Mouse (Mus musculus): ENCODE measurements around the gene Smc1b. TPM values are rescaled to one million over a fixed set of nuclear protein-coding genes. Genes with fewer than 3 reads are reported as not detected.
A peak's percentile ranks its signal among the peaks of the same experiment; 100 is the strongest.

The Smc1b gene
- polyA plus RNA-seq, 1 experiment from 2014 or later: 0.25 TPM

DNA sequence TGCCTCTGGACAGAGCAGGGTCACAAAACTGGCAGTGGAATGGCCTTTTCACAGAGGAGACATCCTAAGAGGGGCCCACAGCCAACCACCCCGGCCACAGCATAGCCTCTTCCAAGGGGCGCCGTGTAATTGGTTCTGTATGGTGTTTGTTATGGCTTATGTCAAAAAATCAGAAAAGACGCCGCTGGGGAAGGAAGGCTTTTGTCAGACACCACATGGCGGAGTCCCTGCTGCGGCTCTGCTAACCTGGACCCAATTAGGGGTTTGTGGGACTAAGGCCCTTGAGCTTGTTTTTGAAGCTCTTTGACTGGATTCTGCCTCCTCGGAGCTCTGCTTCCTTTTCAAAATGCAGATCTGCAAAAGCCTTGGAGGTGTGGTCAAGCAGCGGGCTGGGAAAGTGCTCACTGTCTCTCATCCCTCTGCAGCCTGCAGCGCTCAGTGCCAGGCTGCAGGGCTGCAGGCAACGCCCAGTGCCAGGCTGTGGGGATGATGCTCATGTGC, 34.7 kb upstream of the Smc1b start:
- peak overlapping the region; percentile 47; the same call in 1 of the 2 replicates for H3K9ac ChIP-seq (ENCODE audit: low read depth, low read length)
- peak overlapping the region; percentile 53; the same call in 1 of the 2 replicates for H3K27ac ChIP-seq (ENCODE audit: low read depth, low read length)
- no peaks in the 10 kb centered on the region for H3K27me3 ChIP-seq (replicated peaks; ENCODE audit: control insufficient read depth, insufficient read depth, low read length)
- H3K4me3 ChIP-seq (ENCODE audit: low read length): no peak overlapping the region
- H3K36me3 ChIP-seq (ENCODE audit: control insufficient read depth, insufficient read depth, low read length): no peaks in the 10 kb centered on the region
- peak; percentile 63 for ATAC-seq
- no peaks in the 10 kb centered on the region for H3K9me3 ChIP-seq (ENCODE audit: control insufficient read depth, low read length)
- H3K4me1 ChIP-seq (ENCODE audit: control insufficient read depth, insufficient read depth, low read depth, low read length): peaks cover 11% of the 10 kb centered on the region
- 18% methylated on average over 11 of the region's 11 CpGs for WGBS
- 0 out of 2 replicates have a peak overlapping the region, but pooled peaks have one; percentile 8 for H3K4me2 ChIP-seq (ENCODE audit: low read length)

DNA sequence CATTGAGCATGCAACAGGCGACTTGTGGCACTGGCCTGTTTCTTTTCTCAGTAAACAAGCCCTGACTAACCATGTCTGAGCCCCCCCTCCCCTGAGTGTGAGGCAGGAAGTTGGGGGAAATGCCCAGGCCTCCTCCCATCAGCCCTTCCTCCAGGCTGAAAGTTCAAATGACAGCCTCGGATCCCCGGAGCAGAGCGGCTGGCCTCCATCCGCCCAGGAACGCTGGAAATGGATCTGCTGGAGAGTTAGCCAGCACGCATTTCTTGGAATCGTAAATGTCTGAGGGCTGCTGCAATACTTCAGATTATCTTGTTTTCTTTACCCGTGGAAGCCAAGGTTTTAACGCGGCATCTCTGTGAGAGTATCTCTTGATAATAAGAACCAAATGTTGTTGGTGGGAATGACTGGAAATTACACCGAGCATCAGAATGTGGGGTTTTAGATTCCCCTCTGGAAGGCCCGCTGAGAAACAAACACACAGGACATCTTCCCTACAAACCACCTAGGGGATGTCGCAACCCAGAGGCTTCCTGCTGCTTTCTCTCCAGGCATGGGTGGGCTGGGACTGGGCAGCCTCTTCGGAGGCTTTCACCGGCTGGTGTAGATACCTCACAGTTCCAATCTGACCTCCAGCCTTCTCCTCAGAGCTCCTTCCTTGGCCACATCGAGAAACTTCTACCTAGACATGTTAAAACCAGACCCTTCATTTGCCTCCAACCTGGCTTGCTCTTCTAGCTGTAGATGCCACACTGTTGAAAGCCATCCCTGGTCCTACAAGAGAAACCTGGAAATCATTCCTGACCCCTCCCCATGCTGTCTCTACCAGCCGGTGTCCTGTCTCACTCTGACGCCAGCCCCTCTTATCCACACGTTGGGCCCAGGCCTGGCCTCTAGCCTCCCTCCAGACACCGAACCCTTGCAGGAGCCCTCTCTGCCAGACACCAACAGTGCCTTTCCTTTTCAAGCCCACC, 31.2 kb upstream of the Smc1b start:
- ATAC-seq: no peak
- Histone ChIP-seq H3K27me3 (replicated peaks; ENCODE audit: control insufficient read depth, insufficient read depth, low read length) (no peaks in the 10 kb centered on the region), H3K4me1 (ENCODE audit: control insufficient read depth, insufficient read depth, low read depth, low read length) (peaks cover 11% of the 10 kb centered on the region), H3K4me3 (ENCODE audit: low read length) (no peak overlapping the region), H3K4me2 (ENCODE audit: low read length) (no peak overlapping the region), H3K36me3 (ENCODE audit: control insufficient read depth, insufficient read depth, low read length) (no peaks in the 10 kb centered on the region), H3K27ac (ENCODE audit: low read depth, low read length) (no peak overlapping the region), H3K9me3 (ENCODE audit: control insufficient read depth, low read length) (no peaks in the 10 kb centered on the region), H3K9ac (ENCODE audit: low read depth, low read length) (no peak overlapping the region)
- 73% methylated on average over 21 of the region's 21 CpGs for whole genome bisulfite sequencing

DNA sequence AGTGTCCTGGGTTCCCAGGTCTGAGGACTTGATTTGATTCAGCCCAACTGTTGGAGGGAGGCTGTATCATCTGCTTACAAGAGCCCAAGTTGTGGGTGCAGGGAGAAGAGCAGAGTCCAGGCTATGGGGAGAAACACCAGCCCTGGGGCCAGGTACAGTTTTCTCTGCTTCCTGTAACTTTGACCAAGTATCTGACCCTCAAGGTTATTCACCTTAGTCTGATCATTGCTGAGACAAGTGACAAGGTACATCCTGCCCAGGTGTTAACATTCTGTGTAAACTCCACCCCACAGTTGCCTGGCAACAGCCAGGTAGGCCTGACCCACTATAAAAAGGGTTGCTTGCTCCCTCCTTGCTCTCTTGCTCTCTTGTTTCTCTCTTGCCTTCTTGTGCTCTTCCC, 29.7 kb upstream of the Smc1b start:
- H3K4me2 ChIP-seq (ENCODE audit: low read length): no peak overlapping the region
- peaks cover 3% of the 10 kb centered on the region for H3K4me1 ChIP-seq (ENCODE audit: control insufficient read depth, insufficient read depth, low read depth, low read length)
- no peak overlapping the region for H3K4me3 ChIP-seq (ENCODE audit: low read length)
- H3K9ac ChIP-seq (ENCODE audit: low read depth, low read length): no peak overlapping the region
- H3K27me3 ChIP-seq (replicated peaks; ENCODE audit: control insufficient read depth, insufficient read depth, low read length): no peaks in the 10 kb centered on the region
- no peak overlapping the region for H3K27ac ChIP-seq (ENCODE audit: low read depth, low read length)
- H3K36me3 ChIP-seq (ENCODE audit: control insufficient read depth, insufficient read depth, low read length): no peaks in the 10 kb centered on the region
- no peaks in the 10 kb centered on the region for H3K9me3 ChIP-seq (ENCODE audit: control insufficient read depth, low read length)
- no peak for ATAC-seq

DNA sequence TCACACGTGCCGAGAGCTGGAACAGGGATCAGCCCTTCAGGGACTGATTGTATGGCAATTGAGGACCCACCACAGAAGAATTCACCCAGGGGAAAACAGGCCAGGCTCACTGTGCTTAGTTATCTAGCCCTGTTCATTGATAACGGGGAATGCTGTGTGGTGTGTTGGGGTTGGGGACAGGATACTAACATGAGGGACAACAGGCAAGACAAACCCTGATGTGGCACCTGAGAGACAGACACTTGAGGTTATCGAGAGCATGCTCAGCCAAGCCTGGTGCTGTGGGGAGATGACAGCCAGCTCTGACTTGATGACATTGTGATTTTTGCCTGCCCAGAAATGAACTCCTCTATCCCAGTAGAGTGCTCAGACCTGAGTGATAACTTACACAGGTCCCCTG, 24.4 kb upstream of the Smc1b start:
- no peak overlapping the region for H3K27ac ChIP-seq (ENCODE audit: low read depth, low read length)
- H3K4me1 ChIP-seq (ENCODE audit: control insufficient read depth, insufficient read depth, low read depth, low read length): no peaks in the 10 kb centered on the region
- H3K36me3 ChIP-seq (ENCODE audit: control insufficient read depth, insufficient read depth, low read length): no peaks in the 10 kb centered on the region
- H3K27me3 ChIP-seq (replicated peaks; ENCODE audit: control insufficient read depth, insufficient read depth, low read length): no peaks in the 10 kb centered on the region
- WGBS: 53% methylated on average over 4 of the region's 4 CpGs
- H3K9me3 ChIP-seq (ENCODE audit: control insufficient read depth, low read length): no peaks in the 10 kb centered on the region
- no peak overlapping the region for H3K4me3 ChIP-seq (ENCODE audit: low read length)
- no peak overlapping the region for H3K9ac ChIP-seq (ENCODE audit: low read depth, low read length)
- no peak for ATAC-seq
- no peak overlapping the region for H3K4me2 ChIP-seq (ENCODE audit: low read length)

DNA sequence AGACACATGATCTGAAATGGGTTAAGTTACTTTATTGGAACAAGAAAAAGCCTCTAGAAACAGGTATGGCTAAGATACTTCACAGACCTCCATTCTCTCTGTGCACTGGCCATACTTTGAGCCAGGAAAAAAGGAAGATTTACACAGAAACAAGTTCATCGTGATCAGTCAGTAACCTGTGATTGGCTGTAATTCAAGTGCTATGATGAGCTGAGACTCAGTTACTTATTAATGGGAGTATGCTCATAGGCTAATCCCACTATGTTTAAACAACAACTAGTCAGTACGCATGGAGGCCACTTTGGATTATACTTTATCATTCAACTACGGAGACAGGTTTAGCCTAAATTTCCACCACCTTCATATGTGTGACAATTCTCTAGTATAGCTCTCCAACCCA, 22.3 kb upstream of the Smc1b start:
- no peak overlapping the region for H3K4me3 ChIP-seq (ENCODE audit: low read length)
- H3K4me1 ChIP-seq (ENCODE audit: control insufficient read depth, insufficient read depth, low read depth, low read length): no peaks in the 10 kb centered on the region
- H3K27me3 ChIP-seq (replicated peaks; ENCODE audit: control insufficient read depth, insufficient read depth, low read length): no peaks in the 10 kb centered on the region
- no peak overlapping the region for H3K4me2 ChIP-seq (ENCODE audit: low read length)
- no peaks in the 10 kb centered on the region for H3K9me3 ChIP-seq (ENCODE audit: control insufficient read depth, low read length)
- no peak for ATAC-seq
- 86% methylated on average over 3 of the region's 3 CpGs for WGBS
- no peaks in the 10 kb centered on the region for H3K36me3 ChIP-seq (ENCODE audit: control insufficient read depth, insufficient read depth, low read length)
- no peak overlapping the region for H3K9ac ChIP-seq (ENCODE audit: low read depth, low read length)
- H3K27ac ChIP-seq (ENCODE audit: low read depth, low read length): no peak overlapping the region

DNA sequence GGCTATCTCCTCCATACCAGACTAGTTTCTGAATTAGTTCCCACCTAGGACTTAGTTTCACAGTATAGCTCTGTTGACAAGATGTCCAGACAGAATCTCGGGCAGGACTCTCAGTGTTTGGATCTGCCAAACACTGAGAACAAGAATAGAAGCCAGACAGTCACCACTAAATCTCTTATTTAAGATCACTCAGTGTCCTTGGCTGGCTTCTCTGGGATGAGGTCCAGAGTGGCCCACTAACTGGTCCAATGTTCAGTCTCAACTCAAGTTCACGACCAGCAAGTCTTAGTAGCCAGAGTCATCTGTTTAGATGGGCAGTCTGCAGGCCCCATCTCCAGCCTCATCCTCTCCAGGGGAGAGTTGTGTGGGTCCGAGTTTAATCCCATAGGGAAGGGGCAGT, 20.8 kb upstream of the Smc1b start:
- H3K9ac ChIP-seq (ENCODE audit: low read depth, low read length): no peak overlapping the region
- no peak overlapping the region for H3K4me3 ChIP-seq (ENCODE audit: low read length)
- ATAC-seq: no peak
- WGBS: 79% methylated on average over 3 of the region's 3 CpGs
- no peaks in the 10 kb centered on the region for H3K36me3 ChIP-seq (ENCODE audit: control insufficient read depth, insufficient read depth, low read length)
- H3K9me3 ChIP-seq (ENCODE audit: control insufficient read depth, low read length): no peaks in the 10 kb centered on the region
- H3K4me2 ChIP-seq (ENCODE audit: low read length): no peak overlapping the region
- no peaks in the 10 kb centered on the region for H3K27me3 ChIP-seq (replicated peaks; ENCODE audit: control insufficient read depth, insufficient read depth, low read length)
- H3K4me1 ChIP-seq (ENCODE audit: control insufficient read depth, insufficient read depth, low read depth, low read length): no peaks in the 10 kb centered on the region
- no peak overlapping the region for H3K27ac ChIP-seq (ENCODE audit: low read depth, low read length)

DNA sequence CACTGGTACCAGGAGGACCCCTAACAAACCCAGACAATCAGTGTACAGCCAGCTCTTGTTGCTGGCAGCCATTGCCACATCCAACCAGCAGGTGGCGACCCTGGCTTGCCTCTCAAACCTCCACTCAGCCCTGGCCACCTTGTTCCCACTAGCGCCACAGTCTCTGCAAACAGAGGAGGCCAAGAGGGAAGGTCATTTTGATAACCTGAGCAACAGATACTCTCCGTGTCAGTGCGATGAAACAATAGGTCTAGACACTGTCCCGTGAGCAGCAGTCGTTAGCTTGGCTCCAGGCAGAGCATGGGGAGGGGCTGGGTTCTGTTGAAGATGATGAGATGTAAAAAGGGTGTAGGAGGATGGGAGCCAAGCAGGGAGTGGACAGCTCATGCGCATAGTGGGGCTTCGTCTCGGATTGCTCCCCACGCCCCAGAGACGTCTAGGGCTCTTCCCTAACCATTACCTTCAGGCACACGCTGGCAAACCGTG, 19.7 kb upstream of the Smc1b start:
- WGBS: 24% methylated on average over 13 of the region's 13 CpGs
- H3K27me3 ChIP-seq (replicated peaks; ENCODE audit: control insufficient read depth, insufficient read depth, low read length): no peaks in the 10 kb centered on the region
- peak; percentile 81 for ATAC-seq
- H3K9me3 ChIP-seq (ENCODE audit: control insufficient read depth, low read length): no peaks in the 10 kb centered on the region
- peak overlapping the region; percentile 11; the same call in 1 of the 2 replicates for H3K4me2 ChIP-seq (ENCODE audit: low read length)
- no peaks in the 10 kb centered on the region for H3K36me3 ChIP-seq (ENCODE audit: control insufficient read depth, insufficient read depth, low read length)
- H3K4me1 ChIP-seq (ENCODE audit: control insufficient read depth, insufficient read depth, low read depth, low read length): no peaks in the 10 kb centered on the region
- H3K4me3 ChIP-seq (ENCODE audit: low read length): no peak overlapping the region
- H3K9ac ChIP-seq (ENCODE audit: low read depth, low read length): no peak overlapping the region
- no peak overlapping the region for H3K27ac ChIP-seq (ENCODE audit: low read depth, low read length)

DNA sequence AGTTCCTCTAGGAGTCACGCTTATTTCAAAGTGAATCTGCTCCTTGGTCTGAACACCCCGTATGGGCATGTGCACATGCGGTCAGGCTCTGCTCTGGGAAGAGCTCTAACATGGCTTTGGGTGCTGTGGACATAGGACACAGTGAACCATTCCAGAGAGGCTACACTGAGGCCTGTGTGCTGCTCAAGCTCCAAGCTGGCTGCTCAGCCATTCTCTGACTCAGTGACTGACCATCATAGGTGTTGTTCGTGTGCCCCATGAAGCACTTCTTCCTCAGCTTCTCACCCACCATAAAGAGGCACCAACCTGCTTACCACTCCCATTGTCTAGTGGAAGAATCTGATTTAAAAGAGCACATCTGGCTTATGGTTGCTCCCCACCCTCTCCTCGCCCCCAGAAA, 12.5 kb upstream of the Smc1b start:
- no peaks in the 10 kb centered on the region for H3K36me3 ChIP-seq (ENCODE audit: control insufficient read depth, insufficient read depth, low read length)
- no peak overlapping the region for H3K9ac ChIP-seq (ENCODE audit: low read depth, low read length)
- no peak overlapping the region for H3K4me3 ChIP-seq (ENCODE audit: low read length)
- no peak overlapping the region for H3K4me2 ChIP-seq (ENCODE audit: low read length)
- no peaks in the 10 kb centered on the region for H3K4me1 ChIP-seq (ENCODE audit: control insufficient read depth, insufficient read depth, low read depth, low read length)
- no peaks in the 10 kb centered on the region for H3K27me3 ChIP-seq (replicated peaks; ENCODE audit: control insufficient read depth, insufficient read depth, low read length)
- no peaks in the 10 kb centered on the region for H3K9me3 ChIP-seq (ENCODE audit: control insufficient read depth, low read length)
- 94% methylated on average over 5 of the region's 5 CpGs for WGBS
- no peak for ATAC-seq
- H3K27ac ChIP-seq (ENCODE audit: low read depth, low read length): no peak overlapping the region

DNA sequence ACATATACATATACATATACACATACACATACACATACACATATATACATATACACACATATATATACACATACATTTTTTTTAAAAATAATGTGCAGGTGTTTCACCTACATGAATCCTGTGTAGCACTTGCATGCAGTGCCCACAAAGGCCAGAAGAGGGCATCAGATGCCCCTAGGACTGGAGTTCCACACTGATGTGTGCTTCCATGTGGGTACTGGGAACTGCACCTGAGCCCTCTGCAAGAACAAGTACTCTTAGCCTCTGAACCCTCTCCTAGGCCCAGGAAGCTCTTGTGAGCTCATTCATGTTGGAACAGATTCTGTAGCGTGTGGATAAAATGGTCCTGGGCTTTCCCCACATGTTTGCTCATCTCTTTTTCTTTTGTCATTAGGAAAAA, 12.0 kb upstream of the Smc1b start:
- Histone ChIP-seq H3K27me3 (replicated peaks; ENCODE audit: control insufficient read depth, insufficient read depth, low read length) (no peaks in the 10 kb centered on the region), H3K9ac (ENCODE audit: low read depth, low read length) (no peak overlapping the region), H3K36me3 (ENCODE audit: control insufficient read depth, insufficient read depth, low read length) (no peaks in the 10 kb centered on the region), H3K9me3 (ENCODE audit: control insufficient read depth, low read length) (no peaks in the 10 kb centered on the region), H3K4me3 (ENCODE audit: low read length) (no peak overlapping the region), H3K4me1 (ENCODE audit: control insufficient read depth, insufficient read depth, low read depth, low read length) (no peaks in the 10 kb centered on the region), H3K4me2 (ENCODE audit: low read length) (no peak overlapping the region), H3K27ac (ENCODE audit: low read depth, low read length) (no peak overlapping the region)
- ATAC-seq: no peak
- 96% methylated on average over 1 of the region's 1 CpGs for WGBS

All from hindbrain, embryonic 16.5 days (tissue).